Mouse (Mus musculus) kidney, adult 2 months (tissue): ENCODE data around the gene Stk16. TPM values are rescaled to one million over a fixed set of nuclear protein-coding genes. Genes with fewer than 3 reads are reported as not detected.

Experiments used
- DNase-seq: peaks from one replicate; pipeline ENCODE4 v3.0.0; 2021
- H3K27ac ChIP-seq: fragments of 200-500 bp; 2 replicates; pipeline ENCODE4 v1.5.1; 2012; ENCODE audit warnings: low read depth, low read length, control low read depth, inconsistent platforms; ENCODE audit not compliant: insufficient read depth
- H3K27me3 ChIP-seq: fragments of 200-500 bp; replicated peaks from 2 replicates; pipeline ENCODE4 v1.6.1; 2012; ENCODE audit warnings: mild to moderate bottlenecking, moderate library complexity, low read length, inconsistent platforms; ENCODE audit not compliant: control insufficient read depth, insufficient read depth
- H3K36me3 ChIP-seq: fragments of 200-500 bp; 2 replicates; pipeline ENCODE4 v1.6.1; 2012; ENCODE audit warnings: mild to moderate bottlenecking, moderate library complexity, low read length, inconsistent platforms; ENCODE audit not compliant: control insufficient read depth, insufficient read depth
- H3K4me1 ChIP-seq: fragments of 200-500 bp; 2 replicates; pipeline ENCODE4 v1.6.1; 2011; ENCODE audit warnings: low read length; ENCODE audit not compliant: control insufficient read depth, insufficient read depth
- H3K4me3 ChIP-seq: fragments of 200-500 bp; 2 replicates; pipeline ENCODE4 v1.5.1; 2011; ENCODE audit warnings: mild to moderate bottlenecking, low read depth, low read length, control low read depth; ENCODE audit not compliant: insufficient read depth
- CTCF ChIP-seq: fragments of 200-500 bp; conservative IDR thresholded peaks from 2 replicates; pipeline ENCODE4 v1.5.1; 2011; ENCODE audit warnings: low read depth, mild to moderate bottlenecking, control low read depth, low read length, moderate library complexity, mixed read lengths; ENCODE audit not compliant: insufficient read depth, insufficient read length
- POLR2A ChIP-seq: fragments of 200-500 bp; IDR thresholded peaks from one replicate; pipeline ENCODE4 v1.6.1; 2011; ENCODE audit warnings: low read depth, low read length, control low read depth
- WGBS: fragments of 180-500 bp; shearing (Covaris S2); methylation state at CpG from one replicate; pipeline ENCODE4 v1.1.7; 2018; 5-methylcytosine and 5-hydroxymethylcytosine counted together
- polyA plus RNA-seq: library from polyadenylated mRNA; depleted of rRNA; stranded (reverse); fragments of >200 nt; gene quantifications from 2 replicates; pipeline ENCODE4 v1.2.3, GENCODE M21; 2012

The Stk16 gene
- polyA plus RNA-seq, 1 experiment, result 254 TPM

GRCm38 (mm10) chr1:75191622-75192402, 18.8 kb upstream of the Stk16 start, which contains the start of the genes Ankzf1 and Atg9a:
Ankzf1 (plus strand) TSS chr1:75192151.
Atg9a (minus strand) TSS chr1:75192196.
- DNase-seq, result peak; percentile 99
- TF ChIP-seq POLR2A (peak; percentile 31), CTCF (no peak)
- H3K27ac ChIP-seq, result peak within 1 kb of the TSS; percentile 94
- H3K4me3 ChIP-seq, result peak within 1 kb of the TSS; percentile 88
- no peaks in the 10 kb centered on the region for H3K27me3 ChIP-seq
- no peaks in the 10 kb centered on the region; the same call in none of the 2 replicates for H3K36me3 ChIP-seq
- WGBS, result under 1% methylated on average over 55 of the region's 56 CpGs
- H3K4me1 ChIP-seq, result peaks cover 10% of the 10 kb centered on the region; the same call in 1 of the 2 replicates

GRCm38 (mm10) chr1:75192452-75192851, 18.2 kb upstream of the Stk16 start:
- peak; percentile 81 for DNase-seq
- TF ChIP-seq CTCF (no peak), POLR2A (no peak)
- Histone ChIP-seq H3K27ac (peak overlapping the region; percentile 94), H3K4me1 (peaks cover 10% of the 10 kb centered on the region; the same call in 1 of the 2 replicates), H3K36me3 (no peaks in the 10 kb centered on the region; the same call in none of the 2 replicates), H3K27me3 (no peaks in the 10 kb centered on the region), H3K4me3 (peak overlapping the region; percentile 84)
- under 1% methylated on average over 19 of the region's 19 CpGs for WGBS

- Histone ChIP-seq H3K27ac (no peak overlapping the region), H3K4me1 (no peaks in the 10 kb centered on the region), H3K4me3 (no peak overlapping the region), H3K27me3 (no peaks in the 10 kb centered on the region), H3K36me3 (no peaks in the 10 kb centered on the region; the same call in 1 of the 2 replicates)
- TF ChIP-seq CTCF (no peak), POLR2A (no peak)
- WGBS, result 49% methylated on average over 1 of the region's 1 CpGs
- DNase-seq, result peak; percentile 87
These were observed 9.4 kb upstream of the Stk16 start for GRCm38 (mm10) chr1:75201236-75201635.

DNA sequence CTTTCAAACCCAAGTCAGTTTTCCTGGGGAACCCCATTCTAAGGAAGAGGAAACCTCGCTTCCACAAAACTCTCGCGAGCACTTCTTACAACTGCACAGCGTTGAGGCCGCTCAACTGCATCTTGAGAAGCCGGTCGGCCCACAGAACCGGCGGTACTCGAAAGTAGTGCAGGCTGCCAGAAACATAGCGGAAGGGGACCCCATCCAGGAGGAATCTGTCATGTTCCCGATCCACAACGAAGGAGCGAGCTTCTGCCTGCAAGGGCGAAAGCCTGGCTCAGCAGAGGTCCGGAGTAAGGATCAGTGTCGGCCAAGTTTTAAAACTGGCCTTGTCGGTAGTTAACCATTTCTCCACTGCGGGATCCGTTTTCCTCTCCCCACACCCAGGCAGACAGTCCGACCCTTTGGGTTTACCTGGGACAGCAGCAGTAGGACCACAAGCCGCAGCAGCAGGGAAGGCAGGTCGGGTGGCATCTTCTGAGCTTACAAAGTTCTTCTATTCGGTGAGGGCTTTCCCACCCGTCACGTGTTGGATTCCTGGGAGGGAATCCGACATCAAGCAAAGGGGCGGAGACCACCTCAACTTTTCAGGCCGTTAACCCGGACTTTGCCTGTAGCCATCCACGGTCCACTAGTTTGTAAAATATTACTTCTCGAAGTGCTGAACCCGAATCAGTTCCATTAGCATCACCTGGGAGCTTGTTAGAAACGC, 1.5 kb upstream of the Stk16 start:
- H3K4me3 ChIP-seq, result peak overlapping the region; percentile 79
- TF ChIP-seq POLR2A (peak; percentile 55), CTCF (no peak)
- WGBS, result 3% methylated on average over 34 of the region's 34 CpGs
- H3K36me3 ChIP-seq, result peaks cover 4% of the 10 kb centered on the region; the same call in 1 of the 2 replicates
- H3K27ac ChIP-seq, result peak overlapping the region; percentile 66
- peak; percentile 95 for DNase-seq
- H3K4me1 ChIP-seq, result peaks cover 20% of the 10 kb centered on the region
- H3K27me3 ChIP-seq, result no peaks in the 10 kb centered on the region

GRCm38 (mm10) chr1:75211141-75211708, 587 bp downstream of the Stk16 start:
- peaks cover 32% of the 10 kb centered on the region for H3K4me1 ChIP-seq
- peak overlapping the region; percentile 87 for H3K27ac ChIP-seq
- peaks cover 8% of the 10 kb centered on the region; the same call in 1 of the 2 replicates for H3K36me3 ChIP-seq
- no peaks in the 10 kb centered on the region for H3K27me3 ChIP-seq
- TF ChIP-seq CTCF (no peak), POLR2A (no peak)
- H3K4me3 ChIP-seq, result peak overlapping the region; percentile 86
- DNase-seq, result peak; percentile 50
- WGBS, result 6% methylated on average over 17 of the region's 17 CpGs

DNA sequence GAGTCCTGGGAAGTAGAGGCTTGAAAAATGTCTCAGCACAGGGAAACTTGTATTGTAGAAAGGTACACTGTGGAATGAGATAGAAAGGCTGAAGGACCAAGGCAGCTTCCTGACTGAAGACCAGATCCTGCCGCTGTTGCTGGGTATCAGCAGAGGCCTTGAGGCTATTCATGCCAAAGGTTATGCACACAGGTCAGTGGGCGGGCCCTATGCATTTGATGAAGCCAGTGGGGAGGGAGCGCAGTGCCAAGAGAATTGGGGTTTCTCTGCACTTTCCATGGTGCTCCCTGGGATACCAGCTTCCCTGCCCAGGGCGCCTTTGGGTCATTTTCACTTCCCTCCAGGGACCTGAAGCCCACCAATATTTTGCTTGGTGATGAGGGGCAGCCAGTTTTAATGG, 1.9 kb downstream of the Stk16 start:
- H3K36me3 ChIP-seq, result peaks cover 10% of the 10 kb centered on the region; the same call in 1 of the 2 replicates
- no peak overlapping the region for H3K4me3 ChIP-seq
- TF ChIP-seq CTCF (no peak), POLR2A (no peak)
- peaks cover 37% of the 10 kb centered on the region for H3K4me1 ChIP-seq
- whole genome bisulfite sequencing, result 73% methylated on average over 4 of the region's 4 CpGs
- H3K27me3 ChIP-seq, result no peaks in the 10 kb centered on the region
- peak; percentile 32 for DNase-seq
- H3K27ac ChIP-seq, result no peak overlapping the region

GRCm38 (mm10) chr1:75213096-75213495, 2.5 kb downstream of the Stk16 start:
- peaks cover 37% of the 10 kb centered on the region for H3K4me1 ChIP-seq
- TF ChIP-seq POLR2A, result no peak
- TF ChIP-seq CTCF, result no peak
- H3K36me3 ChIP-seq, result peaks cover 10% of the 10 kb centered on the region; the same call in 1 of the 2 replicates
- WGBS, result 72% methylated on average over 7 of the region's 7 CpGs
- H3K4me3 ChIP-seq, result no peak overlapping the region
- DNase-seq, result no peak
- H3K27ac ChIP-seq, result 0 out of 2 replicates have a peak overlapping the region, but pooled peaks have one; percentile 88
- H3K27me3 ChIP-seq, result no peaks in the 10 kb centered on the region
